Mouse (Mus musculus) kidney, embryonic 16.5 days (tissue): ENCODE results near the gene Slc6a12. TPM values are rescaled to one million over a fixed set of nuclear protein-coding genes. Genes with fewer than 3 reads are reported as not detected.
"Not testable (repeated sequence)": the region's sequence is repeated elsewhere in the genome, so short reads cannot be mapped to it uniquely, and the experiment has no call there.

ENCODE experiments used
- ATAC-seq: fragments of 200-750 bp; cut with Nextera tagmentation; 2 replicates; pipeline ENCODE4 v1.8.0; 2017; ENCODE audit warnings: moderate TSS enrichment; ENCODE audit not compliant: low FRiP score, low TSS enrichment
- H3K27ac ChIP-seq: fragments of 300-500 bp; sonication (generic); 2 replicates; pipeline ENCODE4 v1.5.1; 2014; ENCODE audit warnings: low read length
- H3K27me3 ChIP-seq: fragments of 300-500 bp; sonication (generic); 2 replicates; pipeline ENCODE4 v1.6.1; 2014; ENCODE audit warnings: low read length, control low read depth, mixed read lengths; ENCODE audit not compliant: insufficient read depth
- H3K36me3 ChIP-seq: fragments of 300-500 bp; sonication (generic); 2 replicates; pipeline ENCODE4 v1.6.1; 2014; ENCODE audit warnings: low read length, control low read depth, mixed read lengths; ENCODE audit not compliant: insufficient read depth
- H3K4me1 ChIP-seq: fragments of 300-500 bp; sonication (generic); 2 replicates; pipeline ENCODE4 v1.6.1; 2014; ENCODE audit warnings: low read length, control low read depth, mixed read lengths; ENCODE audit not compliant: insufficient read depth
- H3K4me2 ChIP-seq: fragments of 300-500 bp; sonication (generic); replicated peaks from 2 replicates; pipeline ENCODE4 v1.6.1; 2014; ENCODE audit warnings: low read depth, low read length
- H3K4me3 ChIP-seq: fragments of 300-500 bp; sonication (generic); 2 replicates; pipeline ENCODE4 v1.5.1; 2014; ENCODE audit warnings: mild to moderate bottlenecking, low read length
- H3K9ac ChIP-seq: fragments of 300-500 bp; sonication (generic); replicated peaks from 2 replicates; pipeline ENCODE4 v1.6.1; 2014; ENCODE audit warnings: low read length
- H3K9me3 ChIP-seq: fragments of 300-500 bp; sonication (generic); 2 replicates; pipeline ENCODE4 v1.6.1; 2016; ENCODE audit warnings: low read length, control low read depth
- WGBS: fragments of 180-500 bp; shearing (Covaris S2); extraction: QIAGEN DNeasy Blood & Tissue Kit; methylation state at CpG from one replicate; pipeline ENCODE4 v1.1.7; 2014; 5-methylcytosine and 5-hydroxymethylcytosine counted together
- polyA plus RNA-seq: library from polyadenylated mRNA; unstranded; fragments of >200 nt; fragmentation: Nextera tagmentation; extraction: Ambion mirVana; gene quantifications from 2 replicates; pipeline ENCODE4 v1.2.1, GENCODE M21; 2015

The Slc6a12 gene
- polyA plus RNA-seq, 1 experiment from 2014 or later: 0.99 TPM

DNA sequence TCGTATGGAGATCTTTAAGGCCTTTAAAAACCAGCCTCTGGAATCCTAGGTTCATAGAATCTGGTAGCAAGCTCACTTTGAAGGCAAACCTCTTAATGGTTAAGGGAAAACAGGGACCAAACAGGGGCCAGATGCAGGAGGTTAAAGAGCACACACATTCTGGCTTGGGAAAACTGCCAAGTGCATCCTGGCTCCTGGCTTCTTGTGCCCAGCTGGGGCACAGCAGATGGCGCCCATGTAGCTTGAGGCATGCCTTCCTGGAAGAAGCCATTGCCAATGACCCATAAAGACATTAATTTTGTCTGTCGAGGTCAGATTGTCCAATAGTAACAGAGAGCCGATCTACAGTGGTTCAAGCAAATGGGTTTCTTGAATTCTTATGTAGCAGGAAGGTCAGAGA, 21.1 kb downstream of the Slc6a12 start:
- Histone ChIP-seq H3K27me3 (no peaks in the 10 kb centered on the region), H3K4me1 (no peaks in the 10 kb centered on the region; the same call in 1 of the 2 replicates), H3K27ac (no peak overlapping the region), H3K4me3 (no peak overlapping the region), H3K36me3 (no peaks in the 10 kb centered on the region), H3K9me3 (no peaks in the 10 kb centered on the region), H3K4me2 (no peak overlapping the region), H3K9ac (no peak overlapping the region)
- ATAC-seq: no peak
- 59% methylated on average over 4 of the region's 4 CpGs for WGBS

DNA sequence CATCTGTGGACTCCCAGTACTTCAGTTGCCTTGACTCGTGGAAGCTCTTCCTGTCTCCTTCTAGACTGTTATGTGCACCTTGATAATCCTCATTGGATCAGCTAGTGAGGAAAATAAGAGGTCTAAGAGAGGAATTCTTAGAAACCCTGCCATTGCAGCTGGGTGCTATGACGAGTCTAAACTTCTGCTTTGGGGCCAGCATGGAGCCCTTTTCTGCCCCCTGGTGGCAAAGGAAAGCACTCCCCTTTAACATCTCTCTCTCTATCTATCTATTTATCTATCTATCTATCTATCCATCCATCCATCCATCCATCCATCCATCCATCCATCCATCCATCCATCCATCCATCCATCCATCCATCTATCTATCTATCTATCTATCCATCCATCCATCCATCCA, 23.7 kb downstream of the Slc6a12 start:
- not testable (repeated sequence) for H3K27me3 ChIP-seq, H3K36me3 ChIP-seq, H3K27ac ChIP-seq, H3K9ac ChIP-seq, H3K4me1 ChIP-seq, H3K4me2 ChIP-seq, H3K9me3 ChIP-seq, ATAC-seq, H3K4me3 ChIP-seq
- 32% methylated on average over 2 of the region's 2 CpGs for WGBS

DNA sequence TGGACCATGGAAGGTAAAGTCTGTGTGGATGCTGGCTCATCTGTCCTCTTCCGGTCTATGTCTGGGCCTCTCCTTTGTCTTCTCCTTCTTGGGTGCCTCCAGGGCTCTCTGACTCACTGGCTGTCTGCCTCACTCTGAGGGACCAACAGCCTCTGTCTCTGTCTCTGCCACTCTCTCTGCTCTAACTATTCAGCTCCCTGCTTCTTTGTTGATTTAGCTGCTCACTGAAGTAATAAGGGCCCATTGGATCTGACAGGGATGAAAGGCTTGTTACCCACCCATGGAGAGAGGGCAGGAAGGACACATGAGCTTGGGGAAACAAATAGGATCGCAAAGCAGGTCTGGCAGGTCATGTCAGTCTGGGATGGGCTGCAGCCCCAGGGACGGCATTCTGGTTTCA, 24.2 kb downstream of the Slc6a12 start:
- Histone ChIP-seq H3K4me3 (no peak overlapping the region), H3K9ac (no peak overlapping the region), H3K9me3 (no peaks in the 10 kb centered on the region), H3K4me2 (no peak overlapping the region), H3K4me1 (no peaks in the 10 kb centered on the region; the same call in 1 of the 2 replicates), H3K27ac (no peak overlapping the region), H3K27me3 (no peaks in the 10 kb centered on the region), H3K36me3 (no peaks in the 10 kb centered on the region)
- 47% methylated on average over 3 of the region's 3 CpGs for WGBS
- ATAC-seq: peak; percentile 44

DNA sequence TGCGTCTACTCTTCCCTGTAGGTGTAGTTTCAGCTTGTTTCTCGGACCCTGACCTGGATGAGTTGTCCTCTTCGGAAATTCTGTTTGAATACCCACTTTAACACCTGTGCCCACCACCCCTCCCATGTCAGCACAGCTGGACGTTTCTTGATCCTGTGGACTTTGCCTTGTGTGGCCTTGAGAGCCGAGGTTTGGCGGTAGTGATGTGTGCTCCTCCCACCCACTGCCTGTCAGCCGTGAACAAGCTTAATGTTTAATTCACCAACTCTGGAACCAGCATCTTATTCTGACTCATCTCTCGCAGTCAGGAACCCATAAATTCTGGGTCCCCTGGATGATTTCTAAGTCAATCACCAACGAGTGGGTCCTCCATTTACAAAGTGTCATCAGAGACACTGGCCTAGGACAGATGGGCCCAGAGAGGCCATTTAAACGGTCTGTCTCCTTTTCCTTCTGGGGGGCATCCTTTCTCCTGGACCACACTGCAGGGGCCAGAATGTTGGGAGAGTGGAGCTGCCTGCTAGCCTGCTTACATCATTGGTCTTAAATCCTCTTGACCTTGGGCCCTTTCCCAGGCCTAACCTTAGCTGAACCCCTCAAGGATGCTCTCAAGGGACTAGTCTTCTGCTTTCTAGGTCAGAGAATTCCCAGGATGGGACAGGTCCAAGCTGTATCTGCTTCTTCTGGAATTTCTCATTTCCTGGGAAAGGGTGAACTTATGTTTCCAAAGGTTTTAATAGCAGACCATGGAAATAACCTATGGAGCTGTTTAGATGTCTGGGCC, 28.5 kb downstream of the Slc6a12 start:
- WGBS: 52% methylated on average over 10 of the region's 10 CpGs
- H3K9me3 ChIP-seq: no peaks in the 10 kb centered on the region
- H3K27me3 ChIP-seq: no peaks in the 10 kb centered on the region
- no peak overlapping the region for H3K4me2 ChIP-seq
- H3K4me1 ChIP-seq: no peaks in the 10 kb centered on the region; the same call in 1 of the 2 replicates
- H3K4me3 ChIP-seq: no peak overlapping the region
- no peaks in the 10 kb centered on the region for H3K36me3 ChIP-seq
- no peak overlapping the region for H3K27ac ChIP-seq
- no peak overlapping the region for H3K9ac ChIP-seq
- peak; percentile 57; the same call in 1 of the 2 replicates for ATAC-seq

DNA sequence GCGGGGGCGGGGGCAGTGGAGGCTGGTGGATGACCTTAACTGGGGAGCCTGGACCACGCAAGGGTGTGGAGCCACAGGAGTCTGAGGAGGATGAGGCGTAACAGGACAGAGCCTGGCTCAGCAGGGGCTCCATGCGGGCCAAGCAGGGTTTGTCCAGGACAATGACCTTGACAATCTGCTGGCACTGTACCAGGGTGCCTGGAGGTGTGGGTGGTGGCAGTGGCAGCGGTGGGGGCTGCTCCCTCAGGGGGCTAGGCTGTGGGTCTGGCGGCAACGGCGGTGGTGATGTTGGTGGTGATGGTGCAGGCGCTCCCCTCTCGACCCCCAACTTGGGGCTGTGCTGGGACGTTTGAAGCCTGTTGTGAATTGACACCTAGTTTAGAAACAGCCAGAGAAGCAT, 33.3 kb downstream of the Slc6a12 start:
- ATAC-seq: no peak
- no peaks in the 10 kb centered on the region for H3K36me3 ChIP-seq
- H3K9me3 ChIP-seq: no peaks in the 10 kb centered on the region
- no peaks in the 10 kb centered on the region for H3K4me1 ChIP-seq
- no peak overlapping the region for H3K4me3 ChIP-seq
- H3K4me2 ChIP-seq: no peak overlapping the region
- H3K27me3 ChIP-seq: no peaks in the 10 kb centered on the region
- no peak overlapping the region for H3K9ac ChIP-seq
- H3K27ac ChIP-seq: no peak overlapping the region
- 74% methylated on average over 12 of the region's 12 CpGs for WGBS

DNA sequence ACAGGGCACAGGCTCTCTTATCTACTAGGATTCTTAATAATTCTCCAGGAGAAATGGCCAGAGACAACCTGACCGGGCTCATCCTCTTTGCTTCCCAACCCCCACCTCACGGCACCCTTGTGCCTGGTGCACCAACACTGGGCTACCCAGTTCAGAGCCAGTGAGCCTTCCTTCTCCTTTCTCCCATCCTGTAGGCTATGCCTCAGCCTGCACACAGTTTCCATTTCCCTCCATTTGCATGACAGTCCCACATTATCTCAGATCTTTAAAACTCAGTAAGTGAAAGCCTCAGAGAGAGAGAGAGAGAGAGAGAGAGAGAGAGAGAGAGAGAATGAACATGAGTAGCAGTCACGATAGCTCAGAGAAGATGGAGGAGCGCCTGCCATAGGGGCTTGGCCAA, 35.4 kb downstream of the Slc6a12 start:
- Histone ChIP-seq H3K4me3 (no peak overlapping the region), H3K9ac (no peak overlapping the region), H3K4me2 (no peak overlapping the region), H3K9me3 (no peaks in the 10 kb centered on the region), H3K27me3 (no peaks in the 10 kb centered on the region), H3K36me3 (no peaks in the 10 kb centered on the region), H3K4me1 (no peaks in the 10 kb centered on the region), H3K27ac (no peak overlapping the region)
- no peak for ATAC-seq
- WGBS: 64% methylated on average over 4 of the region's 4 CpGs

DNA sequence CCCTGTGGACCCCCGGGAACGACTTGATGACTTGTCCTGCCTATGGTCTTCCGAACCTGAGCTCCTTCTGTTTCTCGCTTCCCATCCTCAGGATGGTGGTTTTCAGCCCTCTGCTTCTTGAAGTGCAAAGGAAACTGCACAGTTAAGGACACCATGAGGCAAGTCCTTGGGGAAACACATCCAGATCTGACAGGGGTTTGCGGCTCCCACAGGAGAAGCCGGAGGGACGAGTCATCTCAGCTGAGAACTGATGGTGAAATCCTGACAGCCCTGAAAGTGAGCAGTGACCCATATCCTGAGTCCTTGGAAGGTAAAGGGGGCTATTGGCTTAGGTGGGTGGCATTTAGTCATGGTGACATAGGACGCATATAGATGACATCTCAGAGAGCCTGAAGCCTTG, 37.7 kb downstream of the Slc6a12 start:
- Histone ChIP-seq H3K27ac (no peak overlapping the region), H3K4me3 (no peak overlapping the region), H3K4me1 (no peaks in the 10 kb centered on the region), H3K27me3 (no peaks in the 10 kb centered on the region), H3K9me3 (no peaks in the 10 kb centered on the region), H3K4me2 (no peak overlapping the region), H3K9ac (no peak overlapping the region), H3K36me3 (no peaks in the 10 kb centered on the region)
- ATAC-seq: no peak
- WGBS: 70% methylated on average over 8 of the region's 8 CpGs

DNA sequence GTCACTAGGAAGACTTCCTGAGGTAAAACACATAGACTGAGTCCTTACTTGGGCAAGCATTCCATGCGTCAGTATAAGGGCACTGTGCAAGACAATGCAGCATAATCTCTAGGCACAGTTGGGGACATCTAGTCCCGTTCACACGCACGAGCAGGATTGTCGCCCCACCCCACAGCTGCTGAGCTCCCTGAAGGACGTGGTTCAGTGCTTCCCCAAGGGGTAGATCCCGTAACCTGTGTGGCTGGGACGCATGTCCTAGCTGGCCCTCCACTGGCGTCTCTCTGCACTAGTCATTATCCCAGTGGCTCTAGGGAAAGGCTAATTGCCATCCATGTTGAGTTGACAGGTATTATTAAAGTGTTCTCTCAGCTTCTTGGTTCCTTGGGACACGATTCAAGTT, 39.2 kb downstream of the Slc6a12 start:
- Histone ChIP-seq H3K4me3 (no peak overlapping the region), H3K27me3 (no peaks in the 10 kb centered on the region), H3K9me3 (no peaks in the 10 kb centered on the region), H3K36me3 (no peaks in the 10 kb centered on the region), H3K4me2 (no peak overlapping the region), H3K9ac (no peak overlapping the region), H3K4me1 (no peaks in the 10 kb centered on the region), H3K27ac (no peak overlapping the region)
- 41% methylated on average over 10 of the region's 10 CpGs for WGBS
- no peak for ATAC-seq

DNA sequence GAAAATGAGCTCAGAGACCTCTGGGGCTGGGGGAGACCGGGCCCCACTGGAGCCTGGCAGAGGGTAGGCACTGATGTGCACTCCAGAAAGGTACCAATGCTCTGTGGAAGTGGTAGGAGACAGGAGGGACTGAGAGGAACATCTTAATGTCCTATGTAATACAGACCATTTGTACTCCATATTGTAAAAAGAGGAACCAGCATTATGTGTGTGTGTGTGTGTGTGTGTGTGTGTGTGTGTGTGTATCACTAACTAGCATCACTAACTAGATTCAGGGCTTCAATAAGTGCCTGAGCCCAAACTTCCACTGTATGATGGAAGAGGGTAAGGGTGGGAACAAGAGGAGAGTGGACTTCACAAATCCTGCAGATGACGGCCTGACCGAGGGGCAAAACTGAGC, 42.5 kb downstream of the Slc6a12 start:
- Histone ChIP-seq H3K36me3 (no peaks in the 10 kb centered on the region), H3K9me3 (no peaks in the 10 kb centered on the region), H3K27me3 (no peaks in the 10 kb centered on the region), H3K4me2 (no peak overlapping the region), H3K27ac (no peak overlapping the region), H3K4me1 (no peaks in the 10 kb centered on the region), H3K4me3 (no peak overlapping the region), H3K9ac (no peak overlapping the region)
- 80% methylated on average over 3 of the region's 3 CpGs for WGBS
- no peak for ATAC-seq

DNA sequence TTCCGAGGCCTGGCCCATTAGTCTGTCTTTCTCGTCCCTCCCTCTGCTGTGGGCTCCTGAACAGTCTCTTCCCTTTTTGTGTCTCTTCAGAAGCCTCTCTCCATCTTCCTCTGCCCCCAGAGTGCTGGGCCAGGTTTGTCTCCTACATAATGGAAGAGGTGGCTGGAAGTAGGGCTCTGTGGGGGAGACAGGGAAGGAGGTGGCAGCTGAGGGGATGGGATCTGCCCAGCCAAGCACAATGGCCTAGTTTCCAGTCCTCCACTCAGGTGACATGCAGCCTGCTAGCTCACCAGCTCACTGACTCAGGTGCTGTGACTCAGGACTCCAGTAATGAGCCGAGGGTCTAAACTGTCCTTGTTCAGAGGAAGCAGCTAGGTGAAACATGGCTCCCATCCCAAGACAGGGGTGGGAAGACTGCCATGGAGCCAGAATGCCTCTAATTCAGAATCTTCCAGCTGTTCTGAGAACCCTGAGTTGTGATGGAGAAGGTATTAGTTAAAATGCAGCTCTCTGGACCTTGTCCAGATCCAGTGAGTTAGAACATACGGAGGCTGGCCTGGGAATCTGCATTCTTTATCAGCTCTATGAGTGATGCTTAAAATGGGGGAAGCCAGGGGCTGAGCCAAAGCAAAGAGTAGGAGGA, 49.9 kb downstream of the Slc6a12 start:
- H3K9me3 ChIP-seq: peaks cover 5% of the 10 kb centered on the region; the same call in 1 of the 2 replicates
- H3K27me3 ChIP-seq: no peaks in the 10 kb centered on the region
- H3K4me1 ChIP-seq: no peaks in the 10 kb centered on the region
- no peaks in the 10 kb centered on the region for H3K36me3 ChIP-seq
- H3K9ac ChIP-seq: no peak overlapping the region
- H3K27ac ChIP-seq: no peak overlapping the region
- no peak overlapping the region for H3K4me3 ChIP-seq
- 83% methylated on average over 4 of the region's 4 CpGs for WGBS
- ATAC-seq: no peak
- no peak overlapping the region for H3K4me2 ChIP-seq
